Mouse (Mus musculus) c-Kit-negative CD71-positive TER-119-positive erythroid progenitor cells, embryonic 14.5 days (primary cell): Measurements from ENCODE around the gene Defb45.

ENCODE experiments used
- DNase-seq: peaks from one replicate; pipeline ENCODE4 v3.0.0-alpha.2; 2013; ENCODE audit warnings: low read depth, low spot score

Gene Defb45

DNA sequence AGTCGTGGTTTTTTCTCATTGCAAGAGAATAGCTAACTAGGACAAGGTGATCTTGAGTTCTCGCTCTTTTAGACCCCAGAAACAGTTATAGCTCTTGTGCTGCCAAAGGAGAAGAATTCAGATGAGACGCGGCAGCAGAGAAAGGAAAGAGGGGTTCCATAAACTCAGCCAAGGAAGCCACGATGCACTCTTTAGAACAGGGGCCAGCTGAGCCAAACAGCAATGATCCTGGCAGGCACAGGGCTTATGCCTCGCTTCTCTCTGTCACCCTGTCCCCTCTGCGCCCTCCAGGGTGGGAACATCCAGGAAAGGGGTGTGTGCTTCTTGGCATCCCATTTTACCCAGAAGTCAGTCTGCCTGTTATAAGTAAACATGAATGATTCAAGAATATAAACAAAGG, at the start of gene Defb45:
Defb45 (minus strand) TSS at position 101 of the 400 bp plus-strand sequence.
- DNase-seq, result no peak

DNA sequence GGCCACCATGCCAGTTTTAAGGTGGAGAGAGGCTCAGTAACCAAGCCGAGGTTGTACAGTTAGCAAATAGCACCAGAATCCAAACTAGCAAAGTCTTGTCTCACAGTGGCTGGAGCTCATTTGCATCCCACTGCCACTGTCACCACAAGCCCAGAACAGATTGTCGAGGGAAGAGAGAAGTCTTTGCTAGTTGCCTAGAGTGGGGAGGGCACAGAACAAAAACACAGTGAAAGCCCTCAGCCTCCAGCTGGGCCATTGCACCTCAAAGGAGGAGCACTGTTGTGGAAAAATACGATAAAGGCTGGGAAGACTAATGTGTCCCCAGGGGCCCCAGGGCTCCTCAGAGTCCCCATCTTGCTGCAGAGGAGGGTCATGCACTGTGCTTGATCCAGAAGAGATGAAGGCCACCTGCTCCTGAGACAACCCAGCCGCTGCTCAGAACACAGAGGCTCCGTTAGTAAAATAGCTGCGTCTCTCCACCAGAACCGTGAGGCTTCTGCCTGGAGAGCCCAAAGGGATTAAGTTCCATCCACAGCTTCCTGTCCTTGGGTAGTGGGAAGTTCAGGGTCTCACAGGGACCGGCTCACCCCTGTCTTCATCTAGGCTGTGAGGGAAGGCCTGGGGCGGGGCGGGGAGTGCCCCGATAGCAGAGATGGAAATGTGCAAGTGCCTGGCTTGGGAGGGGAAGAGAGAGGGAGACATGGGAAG, 40.4 kb upstream of the Defb45 start:
- DNase-seq, result no peak

DNA sequence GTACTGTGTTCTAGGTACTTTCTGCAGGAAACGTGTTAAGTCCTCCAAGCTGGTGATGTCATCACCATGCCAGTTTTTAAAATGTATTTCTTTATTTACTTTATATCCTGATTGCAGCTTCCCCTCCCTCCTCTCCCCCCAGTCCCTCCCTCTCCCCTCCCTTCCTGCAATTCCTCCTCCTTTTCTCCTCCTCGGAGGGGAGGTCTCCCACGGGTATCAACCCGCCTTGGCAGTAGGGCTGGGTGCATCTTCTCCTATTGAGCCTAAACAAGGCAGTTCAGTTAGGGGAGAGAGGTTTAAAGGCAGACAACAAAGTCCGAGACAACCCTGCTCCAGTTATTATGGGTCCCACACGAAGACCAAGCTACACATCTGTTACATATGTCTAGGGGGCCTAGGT, 39.7 kb upstream of the Defb45 start:
- no peak for DNase-seq

DNA sequence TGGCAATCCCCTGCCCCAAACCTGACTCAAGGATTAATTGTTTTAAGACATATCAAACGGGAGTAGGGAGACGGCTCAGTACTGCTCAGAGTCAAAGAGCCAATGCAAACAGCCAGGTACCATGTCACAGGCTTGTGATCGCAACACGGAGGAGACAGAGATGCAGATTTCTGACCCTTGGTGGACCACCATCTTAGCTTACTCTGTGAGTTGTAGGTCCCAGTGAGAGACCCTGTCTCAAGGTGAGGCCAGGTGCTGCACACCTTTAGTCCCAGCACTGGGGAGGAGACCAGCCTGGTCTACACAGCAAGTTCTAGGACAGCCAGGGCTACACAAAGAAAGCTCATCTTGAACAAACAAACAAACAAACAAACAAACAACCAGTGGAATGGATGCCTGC, 38.2 kb upstream of the Defb45 start:
- no peak for DNase-seq

DNA sequence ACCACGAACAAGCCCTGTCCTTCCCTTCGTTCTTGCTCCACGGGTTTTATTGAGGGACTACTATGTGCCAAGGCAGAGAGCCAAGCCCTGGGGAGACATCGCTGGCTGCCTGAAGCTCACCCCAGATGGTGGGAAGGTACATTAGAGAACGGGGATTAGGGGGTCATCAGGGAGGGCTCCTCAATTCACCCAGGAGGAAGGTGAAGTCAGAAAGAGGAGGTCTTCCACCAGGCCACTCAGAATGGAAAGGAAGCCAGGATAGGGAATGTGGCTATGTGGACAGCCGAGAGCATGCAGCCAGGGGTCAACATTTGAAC, 37.8 kb upstream of the Defb45 start:
- no peak for DNase-seq

DNA sequence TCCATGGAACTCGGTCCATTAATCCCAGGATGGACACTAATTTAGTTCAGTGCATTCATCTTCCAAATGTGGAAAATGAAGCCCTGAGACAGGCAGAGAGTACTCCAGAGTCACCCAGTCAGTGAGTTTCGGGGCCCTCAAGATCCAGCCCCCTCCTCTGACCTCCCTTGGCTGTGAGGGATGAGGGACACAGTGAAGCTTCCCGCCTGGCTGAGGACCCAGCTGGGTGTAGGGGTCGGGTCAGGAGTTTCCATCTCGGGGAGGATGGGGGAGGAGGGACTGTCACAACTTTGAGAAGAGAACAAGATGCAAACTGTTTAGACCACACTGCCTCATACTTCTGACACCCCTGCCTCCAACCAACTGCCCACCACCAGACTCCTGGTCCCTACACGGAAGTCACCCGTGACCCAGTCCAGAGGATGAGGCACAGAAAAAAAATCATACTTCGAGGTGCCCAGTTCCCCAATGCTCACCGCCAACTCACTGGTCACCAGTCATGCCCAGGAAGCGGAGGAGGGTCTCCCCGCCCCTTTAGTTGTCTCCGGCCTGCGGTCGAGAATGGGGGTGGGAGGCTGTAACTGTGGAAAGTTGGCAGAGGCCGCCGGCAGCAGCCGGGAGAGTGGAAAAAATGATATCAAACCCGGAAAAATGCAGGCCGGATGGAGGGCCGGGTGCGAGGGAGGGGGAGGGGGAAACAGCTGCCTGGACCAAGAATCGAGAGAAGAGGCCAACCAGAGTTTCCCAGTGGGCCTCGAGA, 37.2 kb upstream of the Defb45 start:
- DNase-seq, result no peak

DNA sequence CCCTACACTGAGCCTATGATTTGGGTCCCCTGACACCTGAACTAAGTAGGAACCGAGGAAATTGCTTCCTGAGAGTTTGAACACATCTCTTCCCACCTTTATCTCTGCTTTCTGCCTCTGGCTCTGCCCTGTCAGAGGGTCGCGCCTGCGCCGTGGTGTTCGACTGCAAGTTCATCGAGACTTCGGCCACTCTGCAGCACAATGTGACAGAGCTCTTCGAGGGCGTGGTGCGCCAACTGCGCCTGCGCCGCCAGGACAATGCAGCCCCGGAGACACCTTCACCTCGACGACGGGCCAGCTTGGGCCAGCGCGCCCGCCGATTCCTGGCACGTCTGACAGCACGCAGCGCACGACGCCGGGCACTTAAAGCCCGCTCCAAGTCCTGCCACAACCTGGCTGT, 35.1 kb upstream of the Defb45 start:
- no peak for DNase-seq

DNA sequence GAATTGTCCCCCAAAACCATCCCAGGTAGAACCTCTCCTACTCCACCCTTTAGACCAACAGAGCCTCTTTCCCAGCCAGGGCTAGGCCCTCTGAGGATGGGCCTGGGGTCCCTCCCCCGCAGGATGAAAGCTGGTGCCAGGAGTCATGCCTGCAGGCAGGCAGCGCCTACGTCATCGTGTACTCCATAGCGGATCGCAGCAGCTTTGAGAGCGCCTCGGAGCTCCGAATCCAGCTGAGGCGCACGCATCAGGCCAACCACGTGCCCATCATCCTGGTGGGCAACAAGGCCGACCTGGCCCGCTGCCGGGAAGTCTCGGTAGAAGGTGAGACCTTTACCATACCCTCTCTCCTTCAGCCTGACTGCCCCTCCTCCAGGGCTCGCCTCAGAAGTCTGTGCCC, 34.1 kb upstream of the Defb45 start:
- no peak for DNase-seq

DNA sequence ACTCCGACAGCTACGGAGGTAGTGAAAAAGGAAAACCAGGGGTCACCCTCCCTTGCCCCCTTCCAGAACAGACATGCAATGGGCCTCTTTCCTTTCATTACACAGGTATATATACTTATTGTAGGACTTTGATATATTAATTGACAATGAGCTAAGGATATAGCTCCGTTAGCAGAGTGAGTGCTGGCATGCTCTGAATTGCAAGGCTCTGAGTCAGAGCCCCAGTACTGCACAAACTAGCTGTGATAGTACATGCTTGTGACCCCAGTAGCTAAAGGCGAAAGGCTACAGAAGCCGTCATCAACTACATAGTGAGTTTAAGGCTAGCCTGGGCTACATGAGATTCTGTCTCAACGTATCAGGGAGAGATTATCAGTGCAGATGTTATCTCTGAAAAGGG, 30.7 kb upstream of the Defb45 start:
- no peak for DNase-seq

DNA sequence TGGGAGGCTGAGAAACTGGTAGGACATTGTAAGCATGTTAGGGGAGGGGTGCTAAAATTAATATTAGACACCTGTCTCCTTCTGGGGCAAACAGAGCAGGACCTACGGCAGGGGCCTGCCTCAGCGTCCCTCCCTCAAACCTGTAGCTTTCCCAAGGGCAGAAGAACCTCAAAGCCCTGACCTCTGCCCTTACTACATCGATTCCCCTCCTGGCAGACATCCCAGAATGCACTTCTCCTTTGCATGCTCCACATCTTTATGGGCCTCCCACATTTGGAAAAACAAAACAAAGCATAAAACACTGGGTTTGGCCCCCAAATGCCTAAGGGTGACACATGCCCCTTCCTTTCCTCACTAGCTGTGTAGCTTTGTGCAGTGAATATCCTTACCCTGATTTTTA, 30.0 kb upstream of the Defb45 start:
- no peak for DNase-seq

DNA sequence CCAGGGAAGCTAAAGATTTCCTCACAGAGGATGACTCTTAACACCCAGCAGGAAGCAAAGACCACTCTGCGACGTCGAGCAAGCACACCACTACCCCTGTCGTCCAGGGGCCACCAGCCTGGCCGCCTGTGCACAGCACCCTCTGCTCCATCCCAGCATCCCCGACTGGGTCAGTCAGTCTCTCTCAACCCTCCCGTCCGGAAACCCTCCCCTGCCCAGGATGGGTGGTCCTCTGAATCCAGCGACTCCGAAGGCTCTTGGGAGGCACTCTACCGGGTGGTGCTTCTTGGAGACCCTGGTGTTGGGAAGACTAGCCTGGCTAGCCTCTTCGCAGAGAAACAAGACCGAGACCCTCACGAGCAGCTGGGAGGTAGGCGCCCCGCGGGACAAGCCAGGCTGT, 28.9 kb upstream of the Defb45 start:
- DNase-seq, result no peak

DNA sequence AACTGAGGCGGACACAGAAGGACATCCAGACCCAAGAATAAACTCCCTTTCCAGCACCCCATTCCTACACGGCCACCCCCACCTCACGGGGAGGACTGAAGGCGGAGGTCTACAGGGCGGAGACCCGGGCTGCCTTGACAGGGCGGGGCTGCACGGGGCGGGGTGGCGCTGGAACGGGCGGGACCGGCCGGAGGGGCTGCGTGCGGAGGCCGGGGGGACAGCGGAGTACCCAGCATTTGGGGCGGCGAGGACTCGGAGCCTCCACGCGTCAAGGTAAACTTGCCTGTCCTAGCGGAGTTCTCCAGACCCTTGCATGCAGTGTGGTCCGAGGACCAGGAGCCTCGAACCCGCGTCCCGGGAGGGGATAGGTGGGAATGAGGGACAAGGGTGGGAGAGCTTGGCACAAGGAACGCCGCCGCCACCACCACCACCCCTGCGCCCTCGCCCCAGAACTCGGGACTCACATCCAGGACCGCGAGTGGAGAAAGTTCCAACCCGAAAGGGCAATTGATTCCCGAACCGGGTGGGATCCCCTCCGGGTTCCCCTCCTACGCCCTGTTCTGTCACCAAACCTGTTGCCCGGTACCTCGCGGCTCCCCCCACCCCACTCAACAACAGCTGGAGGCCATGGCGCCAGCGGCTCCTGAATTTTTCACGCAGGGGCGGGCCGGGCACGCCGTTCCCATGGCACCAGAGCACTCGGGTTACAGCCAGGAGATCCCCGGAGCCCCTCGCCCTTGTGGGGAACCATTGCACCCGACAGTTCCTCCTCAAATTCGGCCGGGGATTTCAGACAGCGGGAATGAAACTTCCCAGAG, 27.8 kb upstream of the Defb45 start, which contains the start of gene Rem1:
Rem1 (plus strand) TSS at position 178 of the 818 bp plus-strand sequence.
- DNase-seq, result no peak

DNA sequence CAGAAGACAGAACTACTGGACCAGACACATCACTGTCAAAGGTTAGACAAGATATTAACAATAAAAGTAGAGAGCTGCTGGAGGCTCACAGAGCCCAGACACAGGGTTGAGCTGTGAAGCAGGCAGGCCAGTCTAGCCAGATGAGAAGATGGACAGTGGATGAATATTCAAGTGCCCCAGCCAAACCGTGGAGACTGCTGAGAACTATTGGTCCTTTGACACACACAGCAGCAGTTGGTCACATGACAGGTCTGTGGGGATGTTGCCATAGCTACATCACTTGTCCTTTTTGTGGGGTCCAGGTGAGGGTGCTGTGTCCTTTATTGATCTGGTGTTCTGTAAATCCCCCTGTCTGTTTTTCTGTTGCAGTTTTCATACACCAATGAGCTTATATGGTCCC, 26.1 kb upstream of the Defb45 start:
- no peak for DNase-seq

DNA sequence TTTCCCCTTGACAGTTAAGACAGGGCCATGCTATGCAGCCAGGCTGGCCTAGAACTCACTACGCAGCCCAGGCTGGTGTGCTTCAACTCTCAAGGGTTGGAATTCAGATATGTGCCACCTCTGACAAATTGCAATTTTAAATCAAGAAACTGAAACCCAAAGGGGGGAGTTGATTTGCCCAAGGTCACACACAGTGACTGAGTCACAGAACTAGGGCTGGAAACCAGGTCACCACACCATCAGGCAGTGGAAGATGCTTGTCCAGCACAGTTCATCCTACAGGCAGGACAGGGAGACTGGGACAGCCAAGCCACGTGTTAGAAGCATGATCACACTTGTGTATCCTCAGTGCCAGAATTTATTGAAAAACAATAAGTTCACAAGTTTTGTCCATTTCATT, 25.4 kb upstream of the Defb45 start:
- no peak for DNase-seq

DNA sequence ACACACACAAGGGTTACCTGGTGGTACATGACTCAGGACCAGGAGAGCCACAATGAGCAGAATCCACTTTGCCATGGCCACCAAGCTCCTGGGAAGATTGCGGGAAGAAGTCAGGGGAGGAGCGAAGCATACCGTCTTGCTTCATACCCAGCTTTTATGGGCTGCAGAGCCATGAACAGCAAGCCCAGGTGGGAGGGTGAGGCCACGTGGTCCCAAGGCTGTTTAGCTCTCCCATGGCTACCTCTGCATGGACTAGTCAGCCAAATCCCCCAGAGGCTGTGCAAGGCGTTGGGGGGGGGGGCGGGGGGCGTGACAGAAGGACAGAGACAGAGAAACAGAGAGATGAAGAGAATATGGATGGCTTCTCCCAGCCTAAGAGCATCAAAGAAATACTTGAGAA, 23.8 kb upstream of the Defb45 start, which contains the start of gene Defb25:
Defb25 (minus strand) TSS at position 101 of the 400 bp plus-strand sequence.
- DNase-seq, result no peak

DNA sequence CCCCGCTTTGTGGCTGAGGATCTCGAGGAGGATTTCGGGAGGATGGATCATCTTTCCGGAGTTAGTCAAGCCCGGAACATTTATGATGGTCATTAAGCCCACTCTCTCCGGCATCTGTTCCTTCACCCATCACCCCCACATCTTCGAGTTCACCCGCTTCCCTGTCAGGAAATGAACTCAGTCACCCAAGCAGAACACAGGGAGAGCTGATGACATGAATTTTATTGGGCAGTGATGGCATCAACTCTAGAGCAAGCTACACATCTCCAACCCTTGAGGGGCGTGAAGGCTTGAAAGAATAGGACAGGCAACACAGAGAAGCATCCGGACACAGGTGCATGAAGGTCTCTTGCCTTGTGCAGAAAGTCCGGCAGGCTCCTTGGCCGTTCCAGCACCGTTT, 23.0 kb upstream of the Defb45 start:
- no peak for DNase-seq

DNA sequence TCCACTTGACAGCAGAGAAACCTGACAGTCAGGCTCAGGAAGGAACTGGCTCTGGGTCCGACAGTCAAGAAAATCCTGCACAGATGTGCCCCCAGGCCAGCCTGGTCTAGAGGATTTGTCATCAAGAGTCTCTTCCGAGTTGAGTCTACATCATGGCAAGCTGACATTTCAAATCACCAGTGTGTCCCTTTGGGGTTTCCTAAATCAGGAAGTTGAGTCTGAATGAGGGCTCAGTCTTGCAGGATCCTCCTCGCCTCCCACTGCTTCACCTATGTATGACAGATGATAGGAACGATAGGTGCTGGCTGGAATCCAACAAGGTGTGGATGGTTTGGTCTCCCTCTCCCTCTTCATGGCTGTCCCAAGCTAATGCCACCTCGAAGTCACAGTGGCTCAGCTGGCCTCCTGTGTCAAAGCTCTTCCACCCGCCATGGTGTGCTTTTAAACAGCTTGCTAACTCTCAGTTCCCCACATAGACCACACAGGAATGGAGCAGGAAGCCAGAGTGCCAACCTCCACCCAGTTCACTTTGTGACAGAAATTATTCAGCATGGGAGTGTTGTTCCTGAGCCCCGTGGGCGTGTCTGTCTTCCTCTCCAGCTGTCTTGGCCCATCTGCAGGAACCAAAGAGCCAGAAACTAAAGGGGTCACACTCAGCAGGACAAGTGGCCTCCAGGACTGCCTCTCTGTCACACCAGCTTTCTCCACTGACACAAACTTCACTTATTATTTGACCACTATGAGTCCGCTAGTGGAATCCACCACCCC, 21.4 kb upstream of the Defb45 start:
- DNase-seq, result no peak

DNA sequence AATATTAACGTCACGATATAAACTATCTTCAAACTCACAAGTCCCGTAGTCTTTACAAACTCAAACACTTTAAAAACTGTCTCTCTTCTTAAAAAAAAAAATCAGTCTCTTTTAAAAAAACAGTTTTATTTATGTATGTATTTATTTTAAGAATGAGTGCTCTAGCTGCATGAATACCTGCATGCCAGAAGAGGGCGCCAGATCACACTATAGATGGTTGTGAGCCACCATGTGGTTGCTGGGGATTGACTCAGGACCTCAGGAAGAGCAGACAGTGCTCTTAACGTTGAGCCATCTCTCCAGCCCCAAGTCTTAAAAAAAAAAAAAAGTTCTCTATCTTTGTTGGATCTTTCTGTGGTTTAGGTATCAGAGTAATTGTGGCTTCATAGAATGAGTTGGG, 18.2 kb upstream of the Defb45 start:
- no peak for DNase-seq

DNA sequence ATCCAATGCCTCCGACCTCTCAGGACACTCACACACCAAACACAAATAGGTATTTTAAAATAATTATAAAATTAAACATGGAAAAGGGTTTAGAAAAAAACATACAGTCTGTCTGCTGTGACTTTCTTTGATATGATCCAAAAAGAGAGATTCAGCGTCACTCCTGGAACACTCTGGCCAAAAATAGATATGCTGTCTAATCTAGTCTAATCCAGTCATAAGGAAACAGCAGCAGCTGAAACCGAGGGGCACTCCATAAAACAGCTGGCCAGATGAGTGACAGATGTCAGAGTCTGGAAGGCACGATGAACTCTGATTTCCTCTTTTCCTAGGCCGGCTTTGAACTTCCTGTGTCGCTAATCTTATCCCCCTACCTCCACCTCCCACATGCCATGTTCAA, 17.3 kb upstream of the Defb45 start:
- no peak for DNase-seq

DNA sequence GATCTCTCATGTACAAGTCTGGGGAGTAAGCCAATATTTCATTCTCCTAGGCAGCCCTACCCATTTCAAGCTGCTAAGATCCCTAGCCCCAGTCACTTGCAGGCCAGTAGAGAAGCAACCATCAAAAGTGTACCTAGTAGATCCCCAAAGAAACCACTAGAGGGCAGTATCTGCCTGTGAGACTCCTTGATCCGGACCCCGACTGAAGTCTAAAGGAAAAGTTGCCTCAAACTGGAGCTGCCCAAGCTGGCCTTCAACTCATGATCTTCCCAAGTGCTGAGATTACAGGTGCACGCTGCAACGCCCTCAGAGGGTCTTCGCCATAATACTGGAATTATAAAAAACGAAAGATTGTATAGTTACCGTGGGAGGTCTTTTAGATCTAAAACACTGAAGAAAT, 16.4 kb upstream of the Defb45 start:
- peak; percentile 39 for DNase-seq

DNA sequence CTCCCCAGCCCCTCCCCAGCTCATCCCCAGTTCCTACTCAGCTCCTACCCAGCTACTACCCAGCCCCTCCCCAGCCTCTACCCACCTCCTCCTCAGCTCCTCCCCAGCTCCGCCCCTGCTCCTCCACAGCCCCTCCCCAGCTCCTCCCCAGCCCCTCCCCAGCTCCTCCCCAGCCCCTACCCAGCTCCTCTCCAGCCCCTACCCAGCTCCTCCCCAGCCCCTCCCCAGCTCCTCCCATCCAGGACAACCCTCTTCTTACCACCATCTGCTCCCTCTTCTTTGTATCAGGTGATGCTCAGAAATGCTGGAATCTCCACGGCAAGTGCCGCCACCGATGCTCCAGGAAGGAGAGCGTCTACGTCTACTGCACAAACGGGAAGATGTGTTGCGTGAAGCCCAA, 13.0 kb upstream of the Defb45 start:
- DNase-seq, result no peak

DNA sequence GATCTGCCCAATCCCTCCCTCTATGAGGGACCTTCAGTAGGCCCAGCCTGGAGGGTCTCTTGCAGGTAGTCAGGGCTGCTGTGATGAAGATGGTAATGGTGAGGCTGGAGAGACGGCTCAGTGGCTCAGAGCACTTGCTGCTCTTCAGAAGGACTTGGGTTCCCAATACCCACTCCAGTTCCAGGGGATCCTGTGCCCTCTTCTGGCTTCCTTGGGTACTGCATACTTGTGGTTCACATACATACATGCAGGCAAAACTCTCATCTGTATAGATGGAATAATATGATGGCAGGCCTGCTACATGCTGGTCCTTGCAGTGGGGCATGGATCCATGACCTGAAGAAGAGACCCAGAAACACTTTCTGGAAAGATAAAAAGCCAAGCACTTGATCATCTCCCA, 9.5 kb upstream of the Defb45 start:
- no peak for DNase-seq
